Mouse (Mus musculus): ENCODE data around the gene Psd4.

Gene Psd4

DNA sequence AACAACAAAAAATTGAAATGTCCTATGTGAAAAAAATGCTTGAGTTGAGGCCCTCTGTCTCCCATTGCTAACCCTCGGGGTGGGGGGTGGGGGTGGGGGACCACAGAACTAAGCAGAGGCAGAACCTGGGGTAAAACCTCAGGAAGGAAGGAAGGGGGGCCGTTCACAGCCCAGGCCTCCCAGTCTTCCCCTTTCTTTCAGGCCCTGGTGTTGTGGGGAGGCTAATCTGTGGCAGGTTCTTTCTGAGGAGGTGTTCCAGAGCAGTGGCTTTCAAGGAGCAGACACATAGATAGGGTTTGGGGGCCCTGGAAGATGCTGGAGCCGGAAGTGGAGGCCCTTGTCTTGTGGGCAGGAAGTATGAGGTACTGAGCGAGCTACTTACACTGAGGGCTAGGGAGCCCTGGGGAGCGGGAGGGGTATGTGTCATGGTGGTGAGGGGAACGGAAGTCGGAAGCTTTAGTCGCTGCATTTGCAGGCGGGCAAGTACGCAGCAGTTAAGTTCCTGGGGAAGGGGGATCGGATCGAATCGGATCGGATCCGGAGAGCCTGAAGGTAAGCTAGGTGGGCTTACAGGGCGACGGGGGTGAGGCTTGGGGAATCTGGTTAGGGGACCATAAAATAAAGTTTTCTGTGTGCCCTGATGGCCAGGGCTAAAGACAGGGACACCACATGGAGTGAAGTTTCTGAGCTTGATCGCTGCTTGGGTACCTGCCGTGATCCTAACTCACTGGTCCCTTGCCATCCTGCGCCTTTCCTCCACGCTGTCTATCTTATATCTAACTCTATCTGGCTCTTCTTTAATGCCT is 19.0 kb downstream of the Psd4 start:
- no peak for ATAC-seq (ENCODE audit: low TSS enrichment)

GRCm38 (mm10) chr2:24386964-24387320 is 19.6 kb downstream of the Psd4 start:
- ATAC-seq (ENCODE audit: low TSS enrichment) = no peak

GRCm38 (mm10) chr2:24387361-24388283 is 20.2 kb downstream of the Psd4 start:
- peak; percentile 99 for ATAC-seq (ENCODE audit: low TSS enrichment)

GRCm38 (mm10) chr2:24393251-24393650 is 25.9 kb downstream of the Psd4 start:
- no peak for ATAC-seq (ENCODE audit: low TSS enrichment)

- ATAC-seq (ENCODE audit: low TSS enrichment) = no peak
These were observed 29.7 kb downstream of the Psd4 start for GRCm38 (mm10) chr2:24397115-24397514.

GRCm38 (mm10) chr2:24400711-24401110 is 33.3 kb downstream of the Psd4 start:
- no peak for ATAC-seq (ENCODE audit: low TSS enrichment)

DNA sequence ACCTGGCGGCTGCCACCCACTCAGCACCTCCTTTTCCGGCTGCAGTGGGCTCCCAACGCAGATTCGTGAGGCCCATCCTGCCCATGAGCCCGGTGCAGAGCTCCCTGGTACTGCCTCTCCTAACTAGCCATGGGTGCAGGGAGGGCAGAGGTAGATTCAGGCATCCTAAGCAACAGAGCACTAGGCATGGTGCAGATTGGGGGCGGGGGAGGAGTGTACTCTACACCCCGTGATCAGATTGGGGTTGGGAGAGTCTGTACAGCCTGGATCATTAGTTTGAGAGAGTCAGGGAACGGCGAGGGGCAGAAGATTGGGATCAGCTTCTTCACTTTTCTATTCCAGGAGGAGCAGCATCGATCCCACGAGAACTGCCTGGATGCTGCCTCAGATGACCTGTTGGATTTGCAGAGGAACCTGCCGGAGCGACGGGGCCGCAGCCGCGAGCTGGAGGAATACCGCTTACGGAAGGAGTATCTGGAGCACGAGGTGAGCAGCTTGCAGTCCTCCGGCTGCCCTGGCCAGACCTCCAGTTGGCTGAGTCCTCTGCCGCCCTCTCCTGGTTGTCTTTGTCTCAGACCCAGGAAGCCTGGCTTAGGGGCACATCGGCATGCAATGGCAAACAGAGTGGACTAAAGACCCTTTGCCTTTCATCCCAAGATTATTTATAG is 38.1 kb downstream of the Psd4 start:
- ATAC-seq (ENCODE audit: low TSS enrichment) = peak; percentile 78

- 0 out of 2 replicates have a peak, but pooled peaks have one; percentile 17 for ATAC-seq (ENCODE audit: low TSS enrichment)
These were observed 40.5 kb downstream of the Psd4 start for GRCm38 (mm10) chr2:24407701-24408485.

- peak; percentile 64 for ATAC-seq (ENCODE audit: low TSS enrichment)
These were observed 41.8 kb downstream of the Psd4 start for GRCm38 (mm10) chr2:24409166-24409565.

DNA sequence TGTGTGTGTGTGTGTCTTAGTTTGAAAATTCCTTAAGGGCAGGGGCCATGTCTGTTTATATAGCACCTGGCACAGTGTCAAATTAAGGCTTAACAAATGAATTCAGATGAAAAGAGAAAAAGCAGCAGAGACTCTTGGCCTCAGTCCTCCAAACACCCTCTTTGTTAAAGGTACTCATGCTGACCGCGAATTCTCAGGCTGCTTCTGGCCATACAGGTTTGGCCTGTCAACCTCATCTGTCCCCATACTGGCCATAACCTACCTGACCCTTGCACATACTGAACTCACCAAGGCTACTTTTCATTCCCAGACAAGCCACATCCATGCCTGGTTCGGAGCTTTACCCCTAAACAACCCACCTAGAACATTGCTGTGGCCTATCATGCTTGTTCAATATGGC is 45.8 kb downstream of the Psd4 start:
- ATAC-seq (ENCODE audit: low TSS enrichment) = no peak

GRCm38 (mm10) chr2:24413677-24414076 is 46.3 kb downstream of the Psd4 start:
- ATAC-seq (ENCODE audit: low TSS enrichment) = no peak

DNA sequence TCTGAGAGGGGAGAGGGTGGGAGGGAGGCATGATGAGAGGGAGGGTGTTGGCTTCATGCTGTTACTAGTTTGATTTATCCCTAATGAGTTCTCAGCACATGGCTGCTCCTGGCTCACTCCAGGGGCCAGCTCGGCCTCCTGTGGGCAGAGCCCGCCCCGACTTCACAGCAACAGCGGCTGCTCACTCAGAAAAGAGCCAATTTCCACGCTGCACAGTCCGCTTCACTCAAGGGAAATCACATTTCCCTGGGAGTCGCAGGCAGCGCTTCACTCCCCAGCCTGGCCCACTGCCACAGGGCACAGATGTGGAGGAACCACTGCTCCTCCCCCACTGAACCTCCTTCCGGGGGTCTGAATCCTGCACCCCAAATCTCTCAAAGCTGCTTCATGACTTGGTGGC is 49.3 kb downstream of the Psd4 start:
- ATAC-seq (ENCODE audit: low TSS enrichment) = no peak

- ATAC-seq (ENCODE audit: low TSS enrichment) = no peak
These were observed 49.7 kb downstream of the Psd4 start for GRCm38 (mm10) chr2:24417106-24417505.

DNA sequence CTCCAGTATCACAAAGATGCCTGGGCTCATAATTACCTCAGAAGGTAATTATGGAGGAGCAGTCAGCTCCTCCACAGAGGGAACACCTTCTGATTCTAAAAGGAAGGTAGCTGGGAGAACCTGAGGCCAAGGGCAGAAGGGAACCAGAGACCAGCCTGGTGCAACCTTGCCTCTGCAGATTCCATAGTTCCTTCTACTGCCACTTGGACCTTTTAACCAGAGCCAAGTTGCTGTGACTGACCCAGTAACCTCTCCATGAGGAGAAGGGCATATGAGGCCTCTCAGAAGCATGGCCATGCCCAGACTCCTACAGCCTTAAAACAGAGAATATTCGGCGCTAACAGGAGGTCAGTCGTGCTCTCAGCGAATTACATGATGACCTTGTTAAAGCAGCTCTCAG is 50.2 kb downstream of the Psd4 start:
- no peak for ATAC-seq (ENCODE audit: low TSS enrichment)

- ATAC-seq (ENCODE audit: low TSS enrichment) = no peak
These were observed 54.0 kb downstream of the Psd4 start for GRCm38 (mm10) chr2:24421211-24421863.

- no peak for ATAC-seq (ENCODE audit: low TSS enrichment)
These were observed 55.4 kb downstream of the Psd4 start for GRCm38 (mm10) chr2:24422815-24423214.

GRCm38 (mm10) chr2:24425630-24426029 is 58.2 kb downstream of the Psd4 start:
- ATAC-seq (ENCODE audit: low TSS enrichment) = no peak

DNA sequence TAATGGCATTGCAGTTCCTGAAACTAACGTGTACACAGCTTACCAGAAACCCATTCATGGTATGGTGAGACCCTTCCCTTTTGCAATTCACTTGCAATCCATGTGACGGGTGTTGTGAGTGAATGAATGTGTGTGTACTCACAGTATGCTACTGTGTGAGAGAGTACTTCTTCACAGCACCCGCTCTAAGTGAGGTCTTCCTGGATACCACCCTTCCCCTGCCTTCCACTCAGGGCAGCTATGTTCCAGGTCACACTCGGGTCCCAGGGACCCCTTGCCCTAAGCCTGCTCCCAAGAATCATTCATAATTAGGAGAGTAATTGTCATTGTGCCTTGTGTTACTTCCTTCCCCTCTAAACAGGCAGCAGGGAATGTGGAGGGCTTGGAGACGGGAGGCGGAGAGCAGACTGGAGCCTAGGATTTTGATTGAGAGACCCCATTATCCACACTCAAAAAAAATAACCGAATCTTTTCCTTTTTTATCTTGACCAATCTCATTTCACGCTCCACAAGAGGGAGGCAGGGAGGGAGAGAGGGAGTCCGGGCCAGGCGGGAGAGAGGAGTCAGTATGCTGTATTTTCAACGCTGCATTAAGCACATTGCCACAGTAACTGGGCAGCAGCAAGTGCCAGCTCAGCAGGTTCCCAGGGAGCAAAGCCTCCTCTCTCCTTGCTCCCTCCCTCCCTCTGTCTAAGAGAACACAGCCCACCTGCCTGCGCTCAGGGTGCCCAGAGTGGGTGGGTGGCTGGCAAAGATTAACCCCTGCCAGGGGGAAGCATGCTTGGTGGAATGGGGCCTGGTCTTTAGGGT is 60.7 kb downstream of the Psd4 start:
- no peak for ATAC-seq (ENCODE audit: low TSS enrichment)

- no peak for ATAC-seq (ENCODE audit: low TSS enrichment)
These were observed 62.4 kb downstream of the Psd4 start for GRCm38 (mm10) chr2:24429806-24430205.

DNA sequence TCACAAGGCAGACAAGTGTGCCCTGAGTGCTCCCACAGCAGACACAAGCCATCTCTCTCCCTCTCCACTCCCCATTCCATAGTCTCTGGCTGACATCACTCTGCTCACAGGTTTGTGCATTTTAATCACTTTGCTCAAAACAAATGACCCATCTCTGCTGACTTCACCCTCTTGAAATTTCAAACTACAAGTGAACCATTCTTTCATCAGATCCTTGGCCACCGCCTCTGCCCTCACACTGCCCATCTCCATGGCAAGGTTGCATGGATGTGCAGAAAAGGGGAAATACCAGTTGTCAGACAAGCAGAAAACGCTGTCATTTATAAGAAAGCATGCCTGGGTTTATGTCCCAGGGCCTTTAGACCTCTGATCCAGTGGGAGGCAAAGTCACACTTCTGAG is 67.3 kb downstream of the Psd4 start:
- ATAC-seq (ENCODE audit: low TSS enrichment) = no peak

Data from frontal cortex, adult (tissue).